Mouse (Mus musculus): ENCODE results near the gene Rnaseh2c.

DNA sequence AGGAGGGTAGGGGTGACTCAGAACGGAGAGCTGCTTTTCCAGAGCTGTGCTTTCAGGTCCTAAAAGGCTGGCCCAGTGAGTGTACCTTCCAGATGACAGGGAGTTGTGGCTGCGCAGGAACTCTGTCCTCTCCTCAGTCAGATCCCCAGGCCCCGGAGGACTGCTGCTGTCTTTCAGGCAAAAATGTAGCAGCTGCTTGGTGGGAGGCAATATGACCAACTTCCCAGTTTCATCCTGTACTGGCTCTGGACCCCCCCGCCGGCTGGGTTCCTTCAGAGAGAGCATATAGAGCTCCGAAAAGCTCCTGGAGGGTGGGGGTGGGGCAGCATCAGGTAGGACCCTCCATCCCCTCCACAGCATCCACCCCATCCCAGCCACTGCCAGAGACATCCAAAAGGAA lies 50.9 kb downstream of the Rnaseh2c start:
- TF ChIP-seq EP300 (IDR thresholded peaks at IDR 0.05), result no peak
- TF ChIP-seq CTCF (IDR thresholded peaks at IDR 0.05), result no peak
